Mouse (Mus musculus) lung, embryonic 15.5 days (tissue): ENCODE measurements at regions not wholly inside any gene's neighbourhood (a gene's known extent, or its start where the extent isn't known, plus 50 kb on each side); places are given as distances from the start of the nearest gene placed in this dataset.

Experiments used
- ATAC-seq: fragments of 200-750 bp; cut with Nextera tagmentation; 2 replicates; pipeline ENCODE4 v1.8.0; 2017; ENCODE audit warnings: moderate number of reproducible peaks, borderline replicate concordance; ENCODE audit not compliant: low FRiP score, low TSS enrichment; ENCODE audit errors: extremely low read depth
- H3K27ac ChIP-seq: fragments of 300-500 bp; sonication (generic); 2 replicates; pipeline ENCODE4 v1.5.1; 2015; ENCODE audit warnings: moderate library complexity, mild to moderate bottlenecking, inconsistent platforms
- H3K27me3 ChIP-seq: fragments of 300-500 bp; sonication (generic); 2 replicates; pipeline ENCODE4 v1.6.1; 2015; ENCODE audit warnings: inconsistent platforms
- H3K36me3 ChIP-seq: fragments of 300-500 bp; sonication (generic); 2 replicates; pipeline ENCODE4 v1.6.1; 2015; ENCODE audit warnings: inconsistent platforms
- H3K4me1 ChIP-seq: fragments of 300-500 bp; sonication (generic); 2 replicates; pipeline ENCODE4 v1.6.1; 2015; ENCODE audit warnings: inconsistent platforms
- H3K4me2 ChIP-seq: fragments of 300-500 bp; sonication (generic); 2 replicates; pipeline ENCODE4 v1.6.1; 2015; ENCODE audit warnings: inconsistent platforms, mild to moderate bottlenecking, moderate library complexity
- H3K4me3 ChIP-seq: fragments of 300-500 bp; sonication (generic); 2 replicates; pipeline ENCODE4 v1.5.1; 2015; ENCODE audit warnings: mild to moderate bottlenecking, inconsistent platforms
- H3K9ac ChIP-seq: fragments of 300-500 bp; sonication (generic); 2 replicates; pipeline ENCODE4 v1.6.1; 2015; ENCODE audit warnings: inconsistent platforms
- H3K9me3 ChIP-seq: fragments of 300-500 bp; sonication (generic); 2 replicates; pipeline ENCODE4 v1.6.1; 2016; ENCODE audit warnings: inconsistent platforms
- WGBS: fragments of 180-500 bp; shearing (Covaris S2); methylation state at CpG from one replicate; pipeline ENCODE4 v1.1.7; 2015; 5-methylcytosine and 5-hydroxymethylcytosine counted together

DNA sequence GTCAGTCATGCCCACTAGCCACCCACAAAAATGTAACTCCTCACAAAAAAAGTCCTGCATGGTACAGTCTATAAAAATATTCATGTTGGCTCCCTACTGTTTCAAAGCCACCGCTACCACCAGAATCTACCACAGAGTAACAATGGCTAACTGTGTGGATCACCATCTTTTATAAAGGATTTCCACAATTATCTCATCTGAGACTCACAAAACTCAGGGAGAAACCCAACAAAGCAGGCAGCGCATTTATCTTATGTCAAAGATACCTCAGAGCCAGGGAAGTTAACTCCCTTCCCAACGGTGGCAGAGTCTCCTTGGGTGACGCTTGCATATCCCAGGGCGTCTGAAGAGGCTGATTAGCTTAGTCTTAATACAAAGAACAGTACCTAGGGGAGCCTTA, 172.5 kb downstream of the Setd4 start:
- Histone ChIP-seq H3K27ac (no peak overlapping the region), H3K36me3 (no peaks in the 10 kb centered on the region), H3K4me3 (no peak overlapping the region), H3K4me1 (0 out of 2 replicates have a peak, but pooled peaks cover 5% of the 10 kb centered on the region), H3K4me2 (no peak overlapping the region), H3K9ac (no peak overlapping the region), H3K9me3 (no peaks in the 10 kb centered on the region), H3K27me3 (0 out of 2 replicates have a peak, but pooled peaks cover 4% of the 10 kb centered on the region)
- no peak for ATAC-seq
- WGBS: 84% methylated on average over 5 of the region's 5 CpGs

GRCm38 (mm10) chr16:93429324-93429781, 174.5 kb downstream of the Setd4 start:
- Histone ChIP-seq H3K9me3 (no peaks in the 10 kb centered on the region), H3K9ac (no peak overlapping the region), H3K4me3 (no peak overlapping the region), H3K36me3 (no peaks in the 10 kb centered on the region), H3K27me3 (no peaks in the 10 kb centered on the region), H3K4me1 (0 out of 2 replicates have a peak, but pooled peaks cover 5% of the 10 kb centered on the region), H3K4me2 (peak overlapping the region; percentile 3; the same call in 1 of the 2 replicates), H3K27ac (no peak overlapping the region)
- peak; percentile 31; the same call in 1 of the 2 replicates for ATAC-seq
- 28% methylated on average over 8 of the region's 8 CpGs for WGBS

DNA sequence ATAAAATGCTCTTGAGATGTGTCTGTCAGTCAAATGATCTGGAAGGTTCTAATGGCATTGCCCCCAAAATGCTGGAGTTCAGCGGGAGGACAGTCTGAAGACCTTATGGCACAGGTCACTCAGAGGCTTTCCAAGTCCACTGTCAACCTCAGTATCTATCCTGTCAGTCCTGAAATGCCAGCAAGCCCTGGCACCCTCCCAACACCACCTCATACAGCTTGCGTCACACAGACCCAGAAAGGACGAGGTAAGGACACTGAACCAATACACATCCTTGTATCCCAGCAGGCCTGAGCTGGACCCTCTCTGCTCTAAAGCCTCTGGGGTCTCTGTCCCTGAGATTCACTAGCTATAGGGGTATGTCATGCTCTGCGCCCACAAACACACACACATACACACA, 176.6 kb downstream of the Setd4 start:
- Histone ChIP-seq H3K9ac (no peak overlapping the region), H3K27ac (no peak overlapping the region), H3K4me1 (peaks cover 19% of the 10 kb centered on the region; the same call in 1 of the 2 replicates), H3K4me2 (no peak overlapping the region), H3K9me3 (no peaks in the 10 kb centered on the region), H3K27me3 (no peaks in the 10 kb centered on the region), H3K4me3 (no peak overlapping the region), H3K36me3 (no peaks in the 10 kb centered on the region)
- WGBS: 74% methylated on average over 4 of the region's 4 CpGs
- ATAC-seq: no peak

- H3K9me3 ChIP-seq: no peaks in the 10 kb centered on the region
- H3K27ac ChIP-seq: no peak overlapping the region
- H3K27me3 ChIP-seq: 0 out of 2 replicates have a peak, but pooled peaks cover 3% of the 10 kb centered on the region
- no peak overlapping the region for H3K9ac ChIP-seq
- H3K4me3 ChIP-seq: no peak overlapping the region
- H3K4me1 ChIP-seq: peaks cover 19% of the 10 kb centered on the region; the same call in 1 of the 2 replicates
- H3K36me3 ChIP-seq: no peaks in the 10 kb centered on the region
- WGBS: 66% methylated on average over 6 of the region's 6 CpGs
- H3K4me2 ChIP-seq: no peak overlapping the region
- no peak for ATAC-seq
Measured at GRCm38 (mm10) chr16:93425731-93426130, 178.1 kb downstream of the Setd4 start.

GRCm38 (mm10) chr16:93423174-93423573, 180.7 kb downstream of the Setd4 start:
- H3K4me3 ChIP-seq: peak overlapping the region; percentile 15; the same call in 1 of the 2 replicates

GRCm38 (mm10) chr16:93422221-93422620, 181.6 kb downstream of the Setd4 start:
- Histone ChIP-seq H3K9ac (no peak overlapping the region), H3K36me3 (no peaks in the 10 kb centered on the region), H3K27ac (no peak overlapping the region), H3K4me3 (no peak overlapping the region), H3K27me3 (0 out of 2 replicates have a peak, but pooled peaks cover 3% of the 10 kb centered on the region), H3K9me3 (no peaks in the 10 kb centered on the region), H3K4me2 (no peak overlapping the region), H3K4me1 (peaks cover 14% of the 10 kb centered on the region; the same call in 1 of the 2 replicates)
- no peak for ATAC-seq
- 44% methylated on average over 13 of the region's 13 CpGs for WGBS

More at GRCm38 (mm10) chr16:93423174-93423573, 180.7 kb downstream of the Setd4 start:
- Histone ChIP-seq H3K9me3 (no peaks in the 10 kb centered on the region), H3K4me2 (peak overlapping the region; percentile 51), H3K27ac (no peak overlapping the region), H3K9ac (no peak overlapping the region), H3K4me1 (peaks cover 14% of the 10 kb centered on the region; the same call in 1 of the 2 replicates), H3K27me3 (0 out of 2 replicates have a peak, but pooled peaks cover 3% of the 10 kb centered on the region), H3K36me3 (no peaks in the 10 kb centered on the region)
- ATAC-seq: peak; percentile 53; the same call in 1 of the 2 replicates
- 9% methylated on average over 13 of the region's 13 CpGs for WGBS

DNA sequence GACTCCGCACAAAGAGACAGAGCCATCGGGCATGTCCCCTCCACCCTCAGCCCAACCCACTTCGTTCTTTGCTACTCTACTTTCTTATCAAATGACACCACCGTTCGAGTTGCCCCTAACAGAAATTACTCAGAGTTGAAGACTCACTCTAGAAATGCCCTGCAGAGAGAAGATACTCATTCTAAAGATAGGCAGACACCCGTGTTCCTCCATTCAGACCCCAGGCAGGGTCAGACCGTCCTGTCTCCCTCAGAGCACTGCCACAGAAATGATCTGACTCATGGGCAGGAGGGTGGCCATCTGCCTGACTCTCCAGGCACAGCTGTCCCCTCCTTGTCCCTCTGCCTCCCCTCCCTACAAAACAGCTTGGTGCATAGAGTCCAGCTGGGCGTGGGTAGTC, 185.6 kb downstream of the Setd4 start:
- Histone ChIP-seq H3K9me3 (no peaks in the 10 kb centered on the region), H3K27me3 (0 out of 2 replicates have a peak, but pooled peaks cover 3% of the 10 kb centered on the region), H3K4me3 (no peak overlapping the region), H3K9ac (no peak overlapping the region), H3K4me1 (peaks cover 6% of the 10 kb centered on the region; the same call in 1 of the 2 replicates), H3K36me3 (no peaks in the 10 kb centered on the region), H3K27ac (no peak overlapping the region), H3K4me2 (no peak overlapping the region)
- no peak for ATAC-seq
- WGBS: 74% methylated on average over 8 of the region's 8 CpGs

DNA sequence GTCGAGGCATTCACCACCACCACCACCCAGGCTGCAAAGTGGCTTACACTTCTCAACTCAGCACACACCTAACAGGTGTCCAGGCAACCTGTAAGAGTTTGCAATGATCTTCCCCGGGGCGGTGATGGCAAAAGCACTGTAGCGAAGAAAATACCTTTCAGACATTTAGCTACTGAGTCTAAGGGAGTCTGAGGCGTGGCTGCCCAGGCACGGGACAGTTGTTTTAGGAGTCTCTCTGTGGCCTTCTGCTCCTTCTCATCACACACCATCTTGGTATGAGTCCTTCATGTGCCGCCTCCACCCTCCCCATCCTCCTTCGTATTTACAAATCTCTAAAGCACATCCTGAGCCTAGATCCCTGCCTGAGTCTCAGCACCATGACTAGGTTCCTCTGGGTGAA, 186.0 kb downstream of the Setd4 start:
- 72% methylated on average over 8 of the region's 8 CpGs for WGBS
- H3K9ac ChIP-seq: no peak overlapping the region
- H3K4me3 ChIP-seq: no peak overlapping the region
- H3K36me3 ChIP-seq: no peaks in the 10 kb centered on the region
- no peaks in the 10 kb centered on the region for H3K9me3 ChIP-seq
- ATAC-seq: no peak
- no peak overlapping the region for H3K4me2 ChIP-seq
- no peak overlapping the region for H3K27ac ChIP-seq
- peaks cover 2% of the 10 kb centered on the region; the same call in 1 of the 2 replicates for H3K4me1 ChIP-seq
- H3K27me3 ChIP-seq: 0 out of 2 replicates have a peak, but pooled peaks cover 3% of the 10 kb centered on the region

DNA sequence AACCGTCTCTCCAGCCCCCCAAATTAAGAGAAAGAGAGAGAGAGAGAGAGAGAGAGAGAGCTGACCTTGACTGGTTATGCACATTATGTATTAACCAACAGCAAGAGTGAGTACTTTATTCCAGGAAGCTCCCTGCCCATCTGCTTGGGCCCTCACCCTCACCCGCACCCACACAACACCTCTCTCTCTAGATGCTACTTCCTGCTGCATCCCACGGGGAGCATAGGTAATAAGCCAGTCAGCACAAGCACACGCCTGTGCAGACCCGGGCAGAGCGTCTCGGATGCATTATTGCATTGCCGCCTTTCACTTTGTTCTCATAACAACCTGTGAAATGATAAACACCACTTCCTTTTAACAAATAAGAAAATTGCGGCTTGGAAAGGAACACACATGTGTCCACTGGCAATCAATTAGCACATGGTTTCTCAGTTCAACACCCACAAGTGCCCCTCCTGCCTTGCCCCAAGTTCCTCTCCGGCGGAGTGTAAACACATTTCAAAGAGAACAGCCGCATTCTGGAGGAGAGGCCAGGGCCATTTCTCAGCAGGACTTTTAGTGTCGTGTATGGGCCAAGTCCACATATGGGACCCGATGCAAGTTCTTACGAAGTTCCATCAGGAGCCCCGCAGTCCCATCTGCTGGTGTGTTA, 211.7 kb downstream of the Setd4 start:
- Histone ChIP-seq H3K9me3 (no peaks in the 10 kb centered on the region), H3K4me1 (0 out of 2 replicates have a peak, but pooled peaks cover 10% of the 10 kb centered on the region), H3K36me3 (no peaks in the 10 kb centered on the region), H3K27me3 (no peaks in the 10 kb centered on the region), H3K9ac (no peak overlapping the region), H3K4me3 (no peak overlapping the region), H3K27ac (no peak overlapping the region), H3K4me2 (no peak overlapping the region)
- ATAC-seq: 0 out of 2 replicates have a peak, but pooled peaks have one; percentile 35
- WGBS: 18% methylated on average over 16 of the region's 16 CpGs

- no peak for ATAC-seq
- H3K27me3 ChIP-seq: no peaks in the 10 kb centered on the region
Measured at GRCm38 (mm10) chr16:93387578-93388116, 216.2 kb downstream of the Setd4 start.

GRCm38 (mm10) chr16:93384039-93384537, 219.8 kb downstream of the Setd4 start:
- no peaks in the 10 kb centered on the region for H3K27me3 ChIP-seq
- no peak overlapping the region for H3K27ac ChIP-seq
- H3K9me3 ChIP-seq: no peaks in the 10 kb centered on the region
- no peak overlapping the region for H3K9ac ChIP-seq
- H3K4me3 ChIP-seq: no peak overlapping the region
- no peaks in the 10 kb centered on the region for H3K36me3 ChIP-seq
- ATAC-seq: no peak
- WGBS: 24% methylated on average over 8 of the region's 8 CpGs
- H3K4me1 ChIP-seq: peaks cover 18% of the 10 kb centered on the region; the same call in 1 of the 2 replicates
- no peak overlapping the region for H3K4me2 ChIP-seq

More at GRCm38 (mm10) chr16:93387578-93388116, 216.2 kb downstream of the Setd4 start:
- Histone ChIP-seq H3K36me3 (no peaks in the 10 kb centered on the region), H3K4me1 (0 out of 2 replicates have a peak, but pooled peaks cover 10% of the 10 kb centered on the region), H3K9ac (no peak overlapping the region), H3K9me3 (no peaks in the 10 kb centered on the region), H3K4me3 (no peak overlapping the region), H3K4me2 (no peak overlapping the region), H3K27ac (no peak overlapping the region)
- WGBS: 56% methylated on average over 11 of the region's 11 CpGs

DNA sequence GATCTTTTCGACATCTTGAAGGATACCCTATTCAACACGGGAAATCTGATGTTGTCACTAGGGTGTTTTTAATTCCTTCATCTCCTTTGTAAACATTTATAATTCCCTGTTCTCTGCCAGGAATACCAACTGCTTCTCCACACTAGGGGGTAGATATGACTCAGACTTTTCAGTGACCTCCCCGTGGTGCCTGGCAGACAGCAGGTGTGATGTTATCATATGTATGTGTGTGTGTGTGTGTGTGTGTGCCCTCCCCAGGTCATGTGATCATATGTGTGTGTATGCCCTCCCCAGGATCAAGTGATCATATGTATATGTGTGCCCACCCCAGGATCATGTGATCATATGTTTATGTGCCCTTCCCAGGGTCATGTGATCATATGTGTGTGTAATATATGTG, 220.9 kb downstream of the Setd4 start:
- peaks cover 18% of the 10 kb centered on the region; the same call in 1 of the 2 replicates for H3K4me1 ChIP-seq
- no peak overlapping the region for H3K4me2 ChIP-seq
- no peaks in the 10 kb centered on the region for H3K27me3 ChIP-seq
- H3K27ac ChIP-seq: no peak overlapping the region
- no peak overlapping the region for H3K4me3 ChIP-seq
- H3K9me3 ChIP-seq: no peaks in the 10 kb centered on the region
- no peaks in the 10 kb centered on the region for H3K36me3 ChIP-seq
- no peak overlapping the region for H3K9ac ChIP-seq
- WGBS: 55% methylated on average over 3 of the region's 3 CpGs
- ATAC-seq: no peak
